Mouse (Mus musculus) urinary bladder, adult 18-20 months (tissue): ENCODE measurements around the gene Slc12a9.

ENCODE experiments used
- DNase-seq, 2 experiments: peaks; one replicate each; pipeline ENCODE4 v3.0.0; 2022; ENCODE audit warnings: low spot score in 2 of 2, mixed read lengths in 2 of 2

Slc12a9 gene

GRCm38 (mm10) chr5:137333512-137334174 lies at the start of gene Slc12a9:
Gene Slc12a9 (minus strand): TSS chr5:137333597.
- peak; percentile 90 to 99 for DNase-seq

GRCm38 (mm10) chr5:137381152-137381551 lies 47.8 kb upstream of the Slc12a9 start:
- peak in 1 of 2 experiments; percentile 25 for DNase-seq

GRCm38 (mm10) chr5:137377603-137378002 lies 44.2 kb upstream of the Slc12a9 start:
- DNase-seq, result no peak

GRCm38 (mm10) chr5:137377176-137377575 lies 43.8 kb upstream of the Slc12a9 start:
- DNase-seq, result no peak

- DNase-seq, result no peak
Measured at GRCm38 (mm10) chr5:137376722-137377121, 43.3 kb upstream of the Slc12a9 start.

GRCm38 (mm10) chr5:137376198-137376597 lies 42.8 kb upstream of the Slc12a9 start:
- no peak for DNase-seq

GRCm38 (mm10) chr5:137375627-137376026 lies 42.2 kb upstream of the Slc12a9 start:
- no peak for DNase-seq

GRCm38 (mm10) chr5:137374521-137375080 lies 41.2 kb upstream of the Slc12a9 start:
- DNase-seq, result no peak

- no peak for DNase-seq
Measured at GRCm38 (mm10) chr5:137373371-137373950, 40.1 kb upstream of the Slc12a9 start.

- no peak for DNase-seq
Measured at GRCm38 (mm10) chr5:137369665-137370064, 36.3 kb upstream of the Slc12a9 start.

GRCm38 (mm10) chr5:137358382-137358781 lies 25.0 kb upstream of the Slc12a9 start:
- DNase-seq, result no peak

- no peak for DNase-seq
Measured at GRCm38 (mm10) chr5:137354091-137354490, 20.7 kb upstream of the Slc12a9 start.

- no peak for DNase-seq
Measured at GRCm38 (mm10) chr5:137352011-137352975, 18.9 kb upstream of the Slc12a9 start.

- no peak for DNase-seq
Measured at GRCm38 (mm10) chr5:137351394-137351793, 18.0 kb upstream of the Slc12a9 start.

GRCm38 (mm10) chr5:137351058-137351380 lies 17.6 kb upstream of the Slc12a9 start:
- no peak for DNase-seq

GRCm38 (mm10) chr5:137350205-137351057 lies 17.0 kb upstream of the Slc12a9 start:
- no peak for DNase-seq

- DNase-seq, result peak; percentile 75 to 93
Measured at GRCm38 (mm10) chr5:137349384-137350204, 16.2 kb upstream of the Slc12a9 start, which contains the start of gene Ephb4. Gene Ephb4 (plus strand): TSS chr5:137350109.

- DNase-seq, result no peak
Measured at GRCm38 (mm10) chr5:137348482-137349383, 15.3 kb upstream of the Slc12a9 start.

GRCm38 (mm10) chr5:137347856-137348255 lies 14.5 kb upstream of the Slc12a9 start:
- no peak for DNase-seq
